Comparison of ENCODE assay signal across 21 mouse cellular contexts in the genomic region with DNA sequence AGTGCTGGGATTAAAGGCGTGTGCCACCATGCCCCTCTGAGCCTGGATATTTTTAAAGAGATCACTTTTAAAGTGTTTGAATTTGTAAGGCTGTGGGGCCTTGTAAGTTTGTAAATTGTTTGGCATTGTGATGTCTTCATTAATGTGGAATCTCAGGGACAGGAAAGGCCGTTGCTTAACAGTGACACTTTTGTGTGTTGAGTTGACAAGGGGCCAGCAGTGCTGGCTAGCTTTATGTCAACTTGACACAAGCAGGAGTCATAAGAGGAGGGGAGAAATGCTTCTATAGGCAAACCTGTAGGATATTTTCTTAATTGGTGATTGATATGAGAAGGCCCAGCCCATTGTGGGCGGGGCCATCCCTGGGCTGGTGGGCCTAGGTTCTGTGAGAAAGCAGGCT. TPM values are rescaled to one million over a fixed set of nuclear protein-coding genes. Genes with fewer than 3 reads are reported as not detected.
DNase-seq lines count a peak whose midpoint lies in the region; ATAC-seq and TF ChIP-seq lines count a peak whose summit lies in the region.
"Had no signal": no experiment of that assay in that cellular context is flagged by ENCODE, and none has a peak within 500 bp of the region (broad histone marks: within the 10 kb centered on the region; RNA-seq: fewer than 3 reads in every experiment).

No protein-coding gene starts in this region.

- no peaks in the 10 kb centered on the region for H3K36me3 ChIP-seq in liver, adult 2 months (ENCODE audit: control insufficient read depth, insufficient read depth, low read length)
- H3K36me3 ChIP-seq in liver, embryonic 11.5 days (ENCODE audit: control insufficient read depth, insufficient read depth, low read length), result no peaks in the 10 kb centered on the region
- H3K36me3 ChIP-seq: embryonic facial prominence, embryonic 13.5 days; embryonic facial prominence, embryonic 15.5 days; forebrain, embryonic 10.5 days; forebrain, embryonic 12.5 days had no signal

- WGBS in liver, adult 2 months, result 59% methylated on average over 3 of the region's 3 CpGs
- WGBS in liver, embryonic 11.5 days, result 63% methylated on average over 3 of the region's 3 CpGs

- H3K9ac ChIP-seq in liver, adult 2 months (ENCODE audit: low read depth, low read length), result no peak overlapping the region
- H3K9ac ChIP-seq in liver, embryonic 11.5 days (ENCODE audit: low read depth, low read length), result no peak overlapping the region
- H3K9ac ChIP-seq: embryonic facial prominence, embryonic 13.5 days; embryonic facial prominence, embryonic 15.5 days; forebrain, embryonic 12.5 days had no signal

- peak overlapping the region; percentile 90 for H3K27ac ChIP-seq in liver, adult 2 months (replicated peaks; ENCODE audit: insufficient read depth, low read depth, low read length)
- no peak overlapping the region for H3K27ac ChIP-seq in liver, embryonic 11.5 days (ENCODE audit: low read depth, low read length)
- H3K27ac ChIP-seq: embryonic facial prominence, embryonic 13.5 days; embryonic facial prominence, embryonic 15.5 days; forebrain, embryonic 10.5 days; forebrain, embryonic 12.5 days had no signal

- H3K79me2 ChIP-seq in liver, adult 2 months (ENCODE audit: control insufficient read depth, insufficient read depth, low read length), result peaks cover 7% of the 10 kb centered on the region; the same call in 1 of the 2 replicates

- H3K27me3 ChIP-seq in liver, adult 2 months (ENCODE audit: control insufficient read depth, insufficient read depth, low read length), result no peaks in the 10 kb centered on the region
- no peaks in the 10 kb centered on the region; the same call in 1 of the 2 replicates for H3K27me3 ChIP-seq in liver, embryonic 11.5 days (replicated peaks; ENCODE audit: control insufficient read depth, insufficient read depth, low read length)
- H3K27me3 ChIP-seq: embryonic facial prominence, embryonic 13.5 days; embryonic facial prominence, embryonic 15.5 days; forebrain, embryonic 12.5 days had no signal

- H3K4me3 ChIP-seq in liver, adult 2 months (ENCODE audit: insufficient read depth, low read depth, low read length), result no peak overlapping the region
- H3K4me3 ChIP-seq in liver, embryonic 11.5 days (ENCODE audit: low read depth, low read length), result no peak overlapping the region
- H3K4me3 ChIP-seq: embryonic facial prominence, embryonic 13.5 days; embryonic facial prominence, embryonic 15.5 days; erythroblast, embryonic 14.5 days; forebrain, embryonic 10.5 days; forebrain, embryonic 12.5 days had no signal

- peaks cover 17% of the 10 kb centered on the region for H3K4me1 ChIP-seq in liver, adult 2 months (ENCODE audit: control insufficient read depth, insufficient read depth, low read length)
- H3K4me1 ChIP-seq in liver, embryonic 11.5 days (replicated peaks; ENCODE audit: control insufficient read depth, insufficient read depth, low read length), result no peaks in the 10 kb centered on the region; the same call in 1 of the 2 replicates

- TF ChIP-seq POLR2A in liver, adult 2 months (IDR thresholded peaks at IDR 0.05; ENCODE audit: extremely low read depth, insufficient read depth, low read length), result no peak

- H3K9me3 ChIP-seq in liver, embryonic 11.5 days (ENCODE audit: control insufficient read depth, low read length), result no peaks in the 10 kb centered on the region
- H3K9me3 ChIP-seq: embryonic facial prominence, embryonic 13.5 days; embryonic facial prominence, embryonic 15.5 days; forebrain, embryonic 10.5 days; forebrain, embryonic 12.5 days had no signal

- no peak for ATAC-seq in liver, embryonic 11.5 days (replicated peaks; ENCODE audit: low FRiP score)
- ATAC-seq: forebrain, embryonic 14.5 days; forebrain, embryonic 16.5 days had no signal

- DNase-seq in adrenal gland, adult 8-10 months, result peak; percentile 30
- DNase-seq in adrenal gland, postnatal 25 days, result no peak
- peak; percentile 70 for DNase-seq in liver, adult 2 months (ENCODE audit: extremely low read depth, low read depth, low spot score)
- no peak for DNase-seq in liver, embryonic 11.5 days (ENCODE audit: low spot score)
- DNase-seq: adrenal gland, postnatal 10 days; cerebellum, adult 11 months; cerebellum, adult 18-20 months; cerebellum, adult 8-10 months; cerebellum, adult 9-11 months; cerebellum, postnatal 14 days; cerebellum, postnatal 36 days; embryo, embryonic 11 days had no signal

- no peak overlapping the region for H3K4me2 ChIP-seq in liver, embryonic 11.5 days
- H3K4me2 ChIP-seq: embryonic facial prominence, embryonic 13.5 days; embryonic facial prominence, embryonic 15.5 days; forebrain, embryonic 12.5 days had no signal

- no peak for TF ChIP-seq CTCF in liver, adult 2 months (IDR thresholded peaks at IDR 0.05; ENCODE audit: low read depth, low read length)

RNA-seq across cellular contexts. Expression of gene Alpl, which starts 15.2 kb away (rescaled TPM):
- 100 to 1,000 TPM in 2 of 4 experiments, 1 to 10 TPM in 2; 5.0 to 180 (median 83.0) TPM for total RNA-seq in adrenal gland, adult 8-10 months (2022)
- 4.6 and 6.1 TPM in 2 replicates for total RNA-seq in adrenal gland, postnatal 25 days (2021)
- total RNA-seq in liver, adult 2 months (2014; rRNA removed), result 5.1 and 6.9 TPM in 2 replicates
- 7.3 and 10.0 TPM in 2 replicates for polyA plus RNA-seq in liver, adult 2 months (2012; rRNA removed)
- 5.7 and 6.1 TPM in 2 replicates for polyA plus RNA-seq in liver, embryonic 11.5 days (2014; fragmentation: Nextera tagmentation; extraction: Ambion mirVana)
- total RNA-seq: common myeloid progenitor, adult 5-6 weeks; MEL had no signal

Comparison
In these comparisons a context has a peak if more than half of its experiments do, and no peak if none do; other contexts are left out.
1. DNase-seq: peak in adrenal gland, adult 8-10 months (single experiment) and liver, adult 2 months (single experiment); none in adrenal gland, postnatal 25 days (single experiment) and liver, embryonic 11.5 days (single experiment).